Comparison of ENCODE assay signal across 7 mouse cellular contexts in the genomic region with DNA sequence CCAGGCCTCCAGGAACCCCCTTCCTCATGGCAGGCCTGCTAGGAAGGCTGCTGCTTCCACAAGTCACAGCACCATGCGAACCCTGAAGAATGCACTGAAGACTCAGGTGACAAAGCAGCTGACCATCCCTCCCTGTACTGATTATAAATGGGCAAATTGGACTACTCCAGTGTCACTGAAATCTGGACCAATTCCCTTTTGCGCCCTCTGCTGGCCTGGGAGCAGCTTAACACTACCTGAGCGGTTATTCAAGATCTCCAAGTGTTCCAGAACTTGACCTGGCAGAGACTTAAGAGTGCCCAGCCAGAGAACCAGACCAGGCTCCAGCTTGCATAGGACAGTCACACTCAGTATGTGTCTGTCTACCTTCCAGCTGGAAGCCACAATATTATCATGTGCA. TPM values are rescaled to one million over a fixed set of nuclear protein-coding genes. Genes with fewer than 3 reads are reported as not detected.
DNase-seq lines count a peak whose midpoint lies in the region.

No protein-coding gene starts in this region.

- DNase-seq in CD4-positive helper T cell, adult 2 months (ENCODE audit: low read depth, low spot score) = peak; percentile 71
- DNase-seq in MN1 (ENCODE audit: low spot score) = peak; percentile 82
- peak; percentile 85 for DNase-seq in cerebellum, adult 8-10 months
- DNase-seq in gastrocnemius, postnatal 10 days = peak; percentile 82
- DNase-seq in kidney, postnatal 36 days = peak; percentile 76 to 91
- peak; percentile 87 for DNase-seq in lung, postnatal 10 days
- peak; percentile 90 for DNase-seq in skeletal muscle tissue, adult 2 months (ENCODE audit: low read depth, low spot score)

RNA-seq across cellular contexts. Expression of a gene that starts 14.8 kb away (rescaled TPM):
- 100 to 1,000 TPM in 1 of 2 experiments, 10 to 100 TPM in 1; 91.2 to 111 TPM for total RNA-seq in gastrocnemius, postnatal 10 days (2021)

RNA-seq across cellular contexts. Expression of a gene that starts 21.7 kb away (rescaled TPM):
- total RNA-seq in gastrocnemius, postnatal 10 days (2021) = 10 to 100 TPM; 26.6 to 33.2 TPM

RNA-seq across cellular contexts. Expression of a gene that starts 50.0 kb away (rescaled TPM):
- 10 to 100 TPM; 48.7 to 64.9 TPM for total RNA-seq in gastrocnemius, postnatal 10 days (2021)

RNA-seq across cellular contexts. Expression of a gene that starts 50.3 kb away (rescaled TPM):
- total RNA-seq in gastrocnemius, postnatal 10 days (2021) = 1 to 10 TPM; 5.2 to 5.9 TPM

Comparison
In these comparisons a context has a peak if more than half of its experiments do, and no peak if none do; other contexts are left out.
1. Peak in every context shown above with its lines: DNase-seq.